Mouse (Mus musculus): ENCODE results near the gene Afm. TPM values are rescaled to one million over a fixed set of nuclear protein-coding genes. Genes with fewer than 3 reads are reported as not detected.

The Afm gene
- polyA plus RNA-seq, 1 experiment from 2014 or later: 54.6 TPM

DNA sequence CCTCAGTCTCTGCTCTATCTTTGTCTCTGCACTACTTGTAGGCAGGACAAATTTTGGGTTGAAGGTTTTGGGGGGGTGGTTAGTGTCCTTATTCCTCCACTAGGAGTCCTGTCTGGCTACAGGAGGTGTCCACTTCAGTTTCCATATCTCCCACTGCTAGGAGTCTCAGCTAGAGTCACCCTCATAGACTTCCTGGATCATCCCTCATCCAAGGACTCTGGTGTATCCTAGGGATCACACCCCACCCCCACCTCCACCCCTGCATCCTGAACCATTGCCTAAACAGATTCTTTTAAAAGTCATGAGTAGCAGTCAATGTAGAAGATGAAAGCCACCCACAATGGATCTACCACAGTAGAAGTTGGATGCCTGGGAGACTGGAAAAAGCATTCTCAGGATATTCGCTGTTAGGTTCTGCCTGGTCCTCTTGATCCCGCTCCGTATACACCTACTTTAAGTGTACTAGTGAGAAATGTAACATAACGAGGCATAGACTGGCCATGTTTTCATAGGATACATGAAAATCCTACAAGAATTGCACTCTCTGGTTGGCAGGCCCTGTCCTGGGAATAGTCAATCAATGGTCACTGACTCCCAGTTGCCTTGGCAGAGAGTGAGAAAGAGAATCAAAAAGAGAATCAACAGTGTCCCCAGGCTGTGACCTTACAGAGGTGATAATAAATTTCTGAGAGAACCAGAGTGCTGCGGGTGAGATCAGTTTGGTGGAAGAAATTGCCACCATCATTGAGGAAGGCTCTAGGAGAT lies 8.7 kb upstream of the Afm start:
- no peak for DNase-seq
- H3K4me3 ChIP-seq (ENCODE audit: low read depth, low read length): no peak overlapping the region
- H3K4me1 ChIP-seq (ENCODE audit: insufficient read depth): no peaks in the 10 kb centered on the region
- no peaks in the 10 kb centered on the region for H3K27me3 ChIP-seq (ENCODE audit: insufficient read depth, low read length)
- H3K9me3 ChIP-seq (ENCODE audit: low read length): no peaks in the 10 kb centered on the region
- ATAC-seq: peak; percentile 24
- H3K36me3 ChIP-seq (replicated peaks; ENCODE audit: insufficient read depth, low read length): peaks cover under 1% of the 10 kb centered on the region; the same call in 1 of the 2 replicates
- no peak overlapping the region for H3K9ac ChIP-seq (replicated peaks)
- 0 out of 2 replicates have a peak overlapping the region, but pooled peaks have one; percentile 4 for H3K27ac ChIP-seq (ENCODE audit: low read depth)
- WGBS (ENCODE audit: insufficient replicate concordance): 64% methylated on average over 5 of the region's 5 CpGs
- TF ChIP-seq CTCF (IDR thresholded peaks at IDR 0.05; ENCODE audit: low read depth): no peak
- TF ChIP-seq EP300 (IDR thresholded peaks at IDR 0.05; ENCODE audit: low read depth): no peak
- H3K4me2 ChIP-seq (ENCODE audit: low read depth, low read length): no peak overlapping the region

DNA sequence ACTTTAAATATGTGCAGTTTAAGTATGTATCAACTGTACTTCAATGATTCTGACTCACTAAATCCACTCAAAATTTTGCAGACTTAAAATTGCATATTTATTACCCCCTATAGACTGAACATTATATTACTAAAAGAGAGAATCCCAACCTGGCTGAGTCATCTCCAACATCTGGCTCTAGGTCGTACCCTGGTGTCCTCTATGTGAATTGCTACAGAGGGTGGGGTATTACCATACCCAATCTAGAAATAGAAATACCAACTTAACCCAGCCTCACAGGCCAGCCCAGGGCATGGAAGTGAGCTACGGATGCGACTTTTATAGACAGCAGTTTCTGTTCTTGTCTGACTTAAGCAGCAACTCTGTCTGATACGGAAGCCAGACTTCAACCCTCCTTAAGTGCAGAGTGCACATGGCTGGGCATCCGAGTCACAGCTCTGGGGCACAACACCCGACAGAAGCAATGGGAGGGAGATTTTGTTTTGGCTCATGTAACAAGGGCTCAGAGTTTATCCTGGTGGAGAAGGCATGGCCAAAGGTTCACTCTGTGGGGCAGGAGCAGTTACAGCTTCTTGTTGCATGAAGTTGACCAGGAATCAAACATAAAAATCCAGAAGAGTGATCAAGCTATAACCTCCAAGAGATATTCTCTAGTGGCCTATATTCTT lies 6.3 kb upstream of the Afm start:
- no peaks in the 10 kb centered on the region for H3K36me3 ChIP-seq (replicated peaks; ENCODE audit: insufficient read depth, low read length)
- no peaks in the 10 kb centered on the region for H3K9me3 ChIP-seq (ENCODE audit: low read length)
- H3K4me1 ChIP-seq (ENCODE audit: insufficient read depth): no peaks in the 10 kb centered on the region
- ATAC-seq (no peak), DNase-seq (no peak)
- TF ChIP-seq EP300 (IDR thresholded peaks at IDR 0.05; ENCODE audit: low read depth) (no peak), CTCF (IDR thresholded peaks at IDR 0.05; ENCODE audit: low read depth) (peak; percentile 13; the same call in 1 of the 2 replicates)
- 62% methylated on average over 6 of the region's 6 CpGs for WGBS (ENCODE audit: insufficient replicate concordance)
- no peaks in the 10 kb centered on the region for H3K27me3 ChIP-seq (ENCODE audit: insufficient read depth, low read length)
- H3K9ac ChIP-seq (replicated peaks): no peak overlapping the region
- H3K4me2 ChIP-seq (ENCODE audit: low read depth, low read length): no peak overlapping the region
- H3K4me3 ChIP-seq (ENCODE audit: low read depth, low read length): no peak overlapping the region
- H3K27ac ChIP-seq (ENCODE audit: low read depth): no peak overlapping the region

DNA sequence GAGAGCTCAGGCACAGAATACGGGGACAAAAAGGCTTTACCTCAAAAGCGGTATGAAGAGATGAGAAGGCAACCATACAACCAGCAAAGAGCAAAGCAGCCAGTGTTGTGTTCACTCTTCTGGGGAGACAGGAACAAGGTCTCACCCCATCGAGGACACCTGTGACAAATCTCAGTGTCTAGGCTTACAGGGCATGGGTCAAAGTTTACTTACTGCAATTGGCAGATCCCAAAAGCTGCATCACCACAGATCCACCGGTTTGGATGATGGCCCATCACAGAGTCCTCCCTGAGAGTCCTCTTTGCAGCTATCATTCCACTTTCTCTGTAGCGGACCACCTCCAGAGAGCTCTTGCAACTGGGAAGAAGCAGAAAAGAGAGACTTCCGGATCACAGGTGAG lies 3.2 kb upstream of the Afm start:
- Histone ChIP-seq H3K27ac (ENCODE audit: low read depth) (no peak overlapping the region), H3K36me3 (replicated peaks; ENCODE audit: insufficient read depth, low read length) (no peaks in the 10 kb centered on the region), H3K4me2 (ENCODE audit: low read depth, low read length) (no peak overlapping the region), H3K4me1 (ENCODE audit: insufficient read depth) (no peaks in the 10 kb centered on the region), H3K9ac (replicated peaks) (no peak overlapping the region), H3K9me3 (ENCODE audit: low read length) (no peaks in the 10 kb centered on the region), H3K4me3 (ENCODE audit: low read depth, low read length) (no peak overlapping the region), H3K27me3 (ENCODE audit: insufficient read depth, low read length) (no peaks in the 10 kb centered on the region)
- no peak for ATAC-seq
- TF ChIP-seq EP300 (IDR thresholded peaks at IDR 0.05; ENCODE audit: low read depth) (no peak), CTCF (IDR thresholded peaks at IDR 0.05; ENCODE audit: low read depth) (no peak)
- DNase-seq: no peak
- WGBS (ENCODE audit: insufficient replicate concordance): 77% methylated on average over 6 of the region's 6 CpGs

DNA sequence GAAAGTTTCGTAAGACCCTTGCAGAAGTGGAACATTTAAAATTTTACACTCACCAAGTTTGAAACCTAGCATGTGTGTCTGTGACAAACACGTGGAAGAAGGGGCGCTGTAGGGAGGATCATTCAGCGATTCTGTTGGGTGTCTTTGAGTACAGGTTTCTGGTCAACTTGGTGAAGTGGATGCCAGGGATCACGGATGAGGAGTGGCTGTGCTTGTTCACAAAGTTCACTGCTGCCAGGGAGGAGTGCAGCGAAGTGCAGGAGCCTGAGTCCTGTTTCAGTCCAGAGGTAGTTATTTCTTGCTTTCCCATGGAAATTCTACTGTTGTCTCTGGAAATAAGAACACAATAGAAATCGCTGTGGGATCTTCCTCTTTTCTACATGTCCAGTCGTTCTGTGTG lies 32.5 kb downstream of the Afm start:
- Histone ChIP-seq H3K4me2 (ENCODE audit: low read depth, low read length) (no peak overlapping the region), H3K36me3 (replicated peaks; ENCODE audit: insufficient read depth, low read length) (0 out of 2 replicates have a peak, but pooled peaks cover 3% of the 10 kb centered on the region), H3K27ac (ENCODE audit: low read depth) (no peak overlapping the region), H3K9me3 (ENCODE audit: low read length) (no peaks in the 10 kb centered on the region), H3K27me3 (ENCODE audit: insufficient read depth, low read length) (no peaks in the 10 kb centered on the region), H3K4me3 (ENCODE audit: low read depth, low read length) (no peak overlapping the region), H3K4me1 (ENCODE audit: insufficient read depth) (peaks cover 8% of the 10 kb centered on the region), H3K9ac (replicated peaks) (no peak overlapping the region)
- WGBS (ENCODE audit: insufficient replicate concordance): 75% methylated on average over 8 of the region's 8 CpGs
- no peak for DNase-seq
- ATAC-seq: no peak
- TF ChIP-seq CTCF (IDR thresholded peaks at IDR 0.05; ENCODE audit: low read depth): no peak
- no peak for TF ChIP-seq EP300 (IDR thresholded peaks at IDR 0.05; ENCODE audit: low read depth)

DNA sequence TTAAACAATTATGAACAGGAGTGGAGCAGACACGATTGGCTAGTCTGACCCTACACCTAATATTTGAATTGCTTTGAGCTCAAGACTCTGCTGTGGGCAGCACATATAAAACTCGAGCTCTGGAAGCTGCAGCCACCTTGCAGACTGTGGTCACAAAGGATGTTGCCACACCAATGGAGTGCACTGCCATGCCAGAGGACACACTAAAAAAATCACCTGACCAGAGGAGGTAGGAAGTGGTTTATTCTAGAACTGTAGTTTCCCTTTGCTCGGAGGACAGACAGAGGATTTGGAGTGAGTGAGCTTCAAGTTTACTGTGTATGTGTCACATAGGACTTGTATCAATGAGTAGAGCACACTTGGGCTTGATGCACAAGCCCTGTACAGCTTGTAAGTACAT lies 37.3 kb downstream of the Afm start:
- ATAC-seq (no peak), DNase-seq (no peak)
- TF ChIP-seq CTCF (IDR thresholded peaks at IDR 0.05; ENCODE audit: low read depth) (no peak), EP300 (IDR thresholded peaks at IDR 0.05; ENCODE audit: low read depth) (no peak)
- no peak overlapping the region for H3K27ac ChIP-seq (ENCODE audit: low read depth)
- no peaks in the 10 kb centered on the region for H3K9me3 ChIP-seq (ENCODE audit: low read length)
- no peaks in the 10 kb centered on the region for H3K27me3 ChIP-seq (ENCODE audit: insufficient read depth, low read length)
- H3K9ac ChIP-seq (replicated peaks): no peak overlapping the region
- H3K4me3 ChIP-seq (ENCODE audit: low read depth, low read length): no peak overlapping the region
- H3K4me2 ChIP-seq (ENCODE audit: low read depth, low read length): no peak overlapping the region
- H3K36me3 ChIP-seq (replicated peaks; ENCODE audit: insufficient read depth, low read length): no peaks in the 10 kb centered on the region
- peaks cover 9% of the 10 kb centered on the region for H3K4me1 ChIP-seq (ENCODE audit: insufficient read depth)
- 49% methylated on average over 3 of the region's 3 CpGs for WGBS (ENCODE audit: insufficient replicate concordance)

DNA sequence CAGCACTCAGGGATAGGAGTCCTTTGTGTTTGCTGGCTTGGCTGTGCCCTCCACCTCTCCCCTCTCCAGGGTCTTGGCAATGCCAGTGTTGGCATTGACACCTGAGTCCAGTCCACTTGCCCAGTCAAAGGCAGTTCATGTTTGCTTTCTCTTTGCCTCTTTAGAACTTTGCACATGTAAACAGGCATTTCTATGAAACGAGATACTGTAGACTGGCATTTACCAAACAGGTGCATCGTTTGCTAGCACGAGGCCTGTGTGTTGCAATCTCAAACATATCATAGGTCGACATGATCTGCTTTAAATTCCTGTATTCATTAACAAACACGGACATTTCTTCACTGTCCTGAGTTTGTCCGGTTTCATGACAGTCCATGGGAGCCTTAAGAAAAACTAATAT lies 42.0 kb downstream of the Afm start, which contains the start of gene 5830473C10Rik:
5830473C10Rik (plus strand) TSS at position 365 of the 400 bp plus-strand sequence.
- no peak for TF ChIP-seq CTCF (IDR thresholded peaks at IDR 0.05; ENCODE audit: low read depth)
- TF ChIP-seq EP300 (IDR thresholded peaks at IDR 0.05; ENCODE audit: low read depth): peak; percentile 73; the same call in 1 of the 2 replicates
- 56% methylated on average over 6 of the region's 6 CpGs for WGBS (ENCODE audit: insufficient replicate concordance)
- Histone ChIP-seq H3K4me2 (ENCODE audit: low read depth, low read length) (peak within 1 kb of the TSS; percentile 45), H3K9me3 (ENCODE audit: low read length) (no peaks in the 10 kb centered on the region), H3K4me1 (ENCODE audit: insufficient read depth) (peaks cover 8% of the 10 kb centered on the region), H3K9ac (replicated peaks) (no peak within 1 kb of the TSS), H3K36me3 (replicated peaks; ENCODE audit: insufficient read depth, low read length) (no peaks in the 10 kb centered on the region), H3K27ac (ENCODE audit: low read depth) (peak within 1 kb of the TSS; percentile 87), H3K27me3 (ENCODE audit: insufficient read depth, low read length) (no peaks in the 10 kb centered on the region), H3K4me3 (ENCODE audit: low read depth, low read length) (no peak within 1 kb of the TSS)
- peak; percentile 93 for ATAC-seq
- peak; percentile 39 for DNase-seq
